Mouse (Mus musculus): Measurements from ENCODE around the gene Pced1b. TPM values are rescaled to one million over a fixed set of nuclear protein-coding genes. Genes with fewer than 3 reads are reported as not detected.

Gene Pced1b
- polyA plus RNA-seq, 1 experiment from 2014 or later: 2.2 TPM

- Histone ChIP-seq H3K36me3 (no peaks in the 10 kb centered on the region), H3K9ac (no peak overlapping the region), H3K4me3 (replicated peaks) (no peak overlapping the region), H3K4me2 (replicated peaks) (no peak overlapping the region), H3K9me3 (replicated peaks) (no peaks in the 10 kb centered on the region), H3K4me1 (no peaks in the 10 kb centered on the region; the same call in 1 of the 2 replicates), H3K27me3 (no peaks in the 10 kb centered on the region), H3K27ac (replicated peaks) (no peak overlapping the region)
- no peak for ATAC-seq (ENCODE audit: insufficient number of reproducible peaks, low FRiP score, low TSS enrichment, low read depth)
- 77% methylated on average over 17 of the region's 17 CpGs for WGBS
Measured at GRCm38 (mm10) chr15:97258483-97259230, 11.8 kb downstream of the Pced1b start.

- WGBS: 87% methylated on average over 8 of the region's 8 CpGs
- Histone ChIP-seq H3K9ac (no peak overlapping the region), H3K9me3 (replicated peaks) (no peaks in the 10 kb centered on the region), H3K27ac (replicated peaks) (no peak overlapping the region), H3K4me3 (replicated peaks) (no peak overlapping the region), H3K36me3 (no peaks in the 10 kb centered on the region), H3K4me2 (replicated peaks) (no peak overlapping the region), H3K4me1 (no peaks in the 10 kb centered on the region; the same call in 1 of the 2 replicates), H3K27me3 (no peaks in the 10 kb centered on the region)
- ATAC-seq (ENCODE audit: insufficient number of reproducible peaks, low FRiP score, low TSS enrichment, low read depth): no peak
Measured at GRCm38 (mm10) chr15:97259300-97259699, 12.4 kb downstream of the Pced1b start.

GRCm38 (mm10) chr15:97259968-97260597 lies 13.2 kb downstream of the Pced1b start:
- Histone ChIP-seq H3K27me3 (no peaks in the 10 kb centered on the region), H3K36me3 (no peaks in the 10 kb centered on the region), H3K4me2 (replicated peaks) (no peak overlapping the region), H3K4me1 (no peaks in the 10 kb centered on the region; the same call in 1 of the 2 replicates), H3K9ac (no peak overlapping the region), H3K4me3 (replicated peaks) (no peak overlapping the region), H3K9me3 (replicated peaks) (no peaks in the 10 kb centered on the region), H3K27ac (replicated peaks) (no peak overlapping the region)
- ATAC-seq (ENCODE audit: insufficient number of reproducible peaks, low FRiP score, low TSS enrichment, low read depth): no peak
- 71% methylated on average over 11 of the region's 11 CpGs for WGBS

GRCm38 (mm10) chr15:97262251-97262650 lies 15.3 kb downstream of the Pced1b start:
- Histone ChIP-seq H3K27me3 (no peaks in the 10 kb centered on the region), H3K4me2 (replicated peaks) (no peak overlapping the region), H3K9me3 (replicated peaks) (no peaks in the 10 kb centered on the region), H3K4me1 (no peaks in the 10 kb centered on the region; the same call in 1 of the 2 replicates), H3K4me3 (replicated peaks) (no peak overlapping the region), H3K27ac (replicated peaks) (no peak overlapping the region), H3K36me3 (no peaks in the 10 kb centered on the region), H3K9ac (no peak overlapping the region)
- WGBS: 72% methylated on average over 9 of the region's 9 CpGs
- ATAC-seq (ENCODE audit: insufficient number of reproducible peaks, low FRiP score, low TSS enrichment, low read depth): no peak

DNA sequence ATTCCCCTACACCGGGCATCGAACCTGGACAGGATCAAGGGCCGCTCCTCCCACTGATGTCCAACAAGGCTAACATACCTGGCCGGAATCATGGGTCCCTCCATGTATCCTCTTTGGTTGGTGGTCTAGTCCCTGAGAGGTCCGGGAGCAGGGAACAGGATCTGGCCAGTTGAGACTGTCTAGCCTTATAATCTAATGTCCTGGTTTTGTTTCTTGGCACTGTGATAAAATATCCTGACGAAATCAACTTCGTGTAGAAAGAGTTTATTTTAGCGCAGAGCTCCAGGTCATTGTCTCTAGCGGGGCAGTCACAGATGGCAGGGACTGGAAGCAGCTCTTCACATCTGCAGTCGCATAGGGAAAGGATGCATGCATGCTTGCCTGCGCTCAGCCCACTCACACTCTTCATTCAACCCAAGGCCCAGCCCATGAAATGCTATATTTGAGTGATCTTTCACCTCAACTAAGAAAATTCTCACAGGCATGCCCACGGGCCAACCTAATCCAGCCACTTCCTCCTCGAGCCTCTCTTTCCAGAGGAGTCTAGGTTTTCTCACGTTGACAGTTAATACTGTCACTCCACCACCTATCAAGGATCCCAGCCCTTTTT lies 19.4 kb downstream of the Pced1b start:
- no peaks in the 10 kb centered on the region for H3K4me1 ChIP-seq
- H3K36me3 ChIP-seq: no peaks in the 10 kb centered on the region
- no peak overlapping the region for H3K4me2 ChIP-seq (replicated peaks)
- H3K4me3 ChIP-seq (replicated peaks): no peak overlapping the region
- 79% methylated on average over 14 of the region's 14 CpGs for WGBS
- no peak overlapping the region for H3K9ac ChIP-seq
- no peaks in the 10 kb centered on the region for H3K9me3 ChIP-seq (replicated peaks)
- no peaks in the 10 kb centered on the region for H3K27me3 ChIP-seq
- ATAC-seq (ENCODE audit: insufficient number of reproducible peaks, low FRiP score, low TSS enrichment, low read depth): no peak
- H3K27ac ChIP-seq (replicated peaks): no peak overlapping the region

DNA sequence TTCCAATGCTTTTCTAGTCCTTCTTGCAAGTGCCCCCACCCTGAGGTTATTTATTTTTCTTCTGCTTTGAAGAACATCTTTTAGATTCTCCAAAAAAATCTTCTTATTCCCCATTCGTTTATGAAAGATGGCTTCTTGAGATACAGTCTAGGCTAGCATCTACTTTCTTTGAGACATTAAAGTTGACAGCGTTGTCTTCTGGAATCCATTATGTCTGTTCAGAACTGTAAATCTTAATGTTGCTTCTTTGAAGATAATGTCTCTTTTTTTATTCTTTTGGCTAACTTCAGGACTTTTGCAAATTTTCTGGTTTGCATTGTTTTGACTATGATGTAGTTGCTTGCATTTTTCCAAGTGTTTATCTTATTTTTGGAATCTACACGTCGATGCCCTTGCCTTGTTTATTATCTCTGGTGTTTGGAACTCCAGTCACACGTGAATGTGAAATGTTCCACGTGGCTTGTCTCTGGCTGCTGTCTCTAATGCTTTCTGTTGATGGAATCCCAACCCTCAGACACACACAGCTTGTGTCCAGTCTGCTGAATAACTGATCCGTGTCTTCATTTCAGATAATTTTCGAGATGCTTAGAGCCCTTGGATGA lies 20.3 kb downstream of the Pced1b start:
- Histone ChIP-seq H3K4me1 (no peaks in the 10 kb centered on the region), H3K4me3 (replicated peaks) (no peak overlapping the region), H3K27me3 (no peaks in the 10 kb centered on the region), H3K4me2 (replicated peaks) (no peak overlapping the region), H3K36me3 (no peaks in the 10 kb centered on the region), H3K9ac (no peak overlapping the region), H3K27ac (replicated peaks) (no peak overlapping the region), H3K9me3 (replicated peaks) (no peaks in the 10 kb centered on the region)
- WGBS: 54% methylated on average over 8 of the region's 8 CpGs
- ATAC-seq (ENCODE audit: insufficient number of reproducible peaks, low FRiP score, low TSS enrichment, low read depth): no peak

DNA sequence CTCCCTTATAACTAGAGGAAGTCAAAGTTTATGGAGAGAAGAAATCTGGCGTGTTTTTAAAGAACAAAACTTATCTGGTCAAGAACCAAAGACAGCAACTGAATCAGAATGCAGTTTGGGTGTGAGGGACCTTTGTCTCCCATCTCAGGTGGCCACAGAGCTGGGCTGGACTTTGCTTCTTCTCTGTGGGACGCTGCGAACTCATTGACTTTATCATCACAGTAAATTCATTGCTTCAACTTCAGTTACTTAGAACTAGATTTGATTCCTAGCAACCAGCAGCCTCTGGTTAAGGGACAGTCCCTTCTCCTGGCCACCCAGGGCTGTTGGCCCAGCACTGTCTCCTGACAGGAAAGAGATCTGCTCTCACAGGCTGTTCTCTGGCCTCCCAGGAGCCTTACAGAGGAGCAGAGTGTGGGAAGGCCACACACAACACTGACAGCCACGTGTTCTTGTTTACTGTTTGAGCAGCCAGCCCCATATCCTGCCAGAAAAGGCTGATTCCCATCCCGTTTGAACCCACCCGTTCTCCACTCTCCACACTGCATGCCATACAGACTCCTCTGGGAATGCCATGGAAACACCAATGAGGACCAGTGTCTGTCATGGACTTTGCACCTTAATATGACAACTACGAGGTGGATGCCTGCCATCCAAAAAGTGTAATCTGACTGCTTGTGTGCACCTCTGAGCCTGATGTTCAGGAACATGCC lies 25.2 kb downstream of the Pced1b start:
- Histone ChIP-seq H3K27me3 (no peaks in the 10 kb centered on the region), H3K9ac (no peak overlapping the region), H3K4me3 (replicated peaks) (no peak overlapping the region), H3K27ac (replicated peaks) (no peak overlapping the region), H3K9me3 (replicated peaks) (no peaks in the 10 kb centered on the region), H3K4me2 (replicated peaks) (no peak overlapping the region), H3K36me3 (no peaks in the 10 kb centered on the region), H3K4me1 (no peaks in the 10 kb centered on the region)
- 44% methylated on average over 7 of the region's 7 CpGs for WGBS
- no peak for ATAC-seq (ENCODE audit: insufficient number of reproducible peaks, low FRiP score, low TSS enrichment, low read depth)

GRCm38 (mm10) chr15:97272831-97273230 lies 25.9 kb downstream of the Pced1b start:
- no peaks in the 10 kb centered on the region for H3K27me3 ChIP-seq
- no peaks in the 10 kb centered on the region for H3K36me3 ChIP-seq
- no peak overlapping the region for H3K9ac ChIP-seq
- no peak overlapping the region for H3K4me2 ChIP-seq (replicated peaks)
- no peaks in the 10 kb centered on the region for H3K9me3 ChIP-seq (replicated peaks)
- ATAC-seq (ENCODE audit: insufficient number of reproducible peaks, low FRiP score, low TSS enrichment, low read depth): no peak
- H3K4me1 ChIP-seq: no peaks in the 10 kb centered on the region
- WGBS: 76% methylated on average over 3 of the region's 3 CpGs
- no peak overlapping the region for H3K4me3 ChIP-seq (replicated peaks)
- H3K27ac ChIP-seq (replicated peaks): no peak overlapping the region

DNA sequence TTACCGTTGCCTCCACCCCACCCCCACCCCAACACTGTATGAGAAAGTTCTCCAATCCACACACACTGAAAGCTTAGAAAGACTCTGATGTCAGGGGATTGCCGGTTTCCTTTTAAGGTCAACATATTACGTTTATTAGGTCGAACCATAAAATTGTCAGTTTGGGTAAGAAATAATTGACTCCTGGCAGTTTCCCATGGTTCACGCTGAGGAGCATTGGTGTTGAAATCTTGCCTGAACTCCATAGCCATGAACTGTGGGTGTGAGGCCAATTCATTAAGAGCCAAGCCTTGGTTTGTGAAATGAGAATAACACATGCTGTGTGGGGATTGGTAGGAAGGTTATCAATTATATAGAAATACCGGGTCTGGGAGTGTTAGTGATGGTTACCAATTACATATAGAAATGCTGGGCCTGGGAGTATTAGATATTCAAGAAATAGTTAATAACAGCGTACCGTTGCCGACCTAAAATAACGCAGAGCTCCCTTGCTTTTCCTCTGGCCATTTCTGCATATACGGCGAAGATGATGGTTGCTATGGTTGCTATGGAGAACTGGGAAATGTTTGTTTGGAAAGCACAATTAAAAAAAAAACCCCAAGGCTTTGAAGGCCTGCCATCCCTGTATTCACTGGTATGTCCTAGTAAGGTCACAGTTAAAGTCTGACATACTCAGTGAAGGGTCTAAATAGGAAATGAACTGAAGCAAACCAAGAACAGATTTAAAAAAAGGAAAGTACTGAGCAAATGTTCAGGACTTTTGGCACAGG lies 28.9 kb downstream of the Pced1b start:
- no peaks in the 10 kb centered on the region for H3K9me3 ChIP-seq (replicated peaks)
- no peaks in the 10 kb centered on the region for H3K36me3 ChIP-seq
- H3K27ac ChIP-seq (replicated peaks): no peak overlapping the region
- ATAC-seq (ENCODE audit: insufficient number of reproducible peaks, low FRiP score, low TSS enrichment, low read depth): no peak
- H3K4me2 ChIP-seq (replicated peaks): no peak overlapping the region
- H3K4me1 ChIP-seq: no peaks in the 10 kb centered on the region
- 85% methylated on average over 12 of the region's 12 CpGs for WGBS
- no peaks in the 10 kb centered on the region for H3K27me3 ChIP-seq
- H3K9ac ChIP-seq: no peak overlapping the region
- no peak overlapping the region for H3K4me3 ChIP-seq (replicated peaks)

DNA sequence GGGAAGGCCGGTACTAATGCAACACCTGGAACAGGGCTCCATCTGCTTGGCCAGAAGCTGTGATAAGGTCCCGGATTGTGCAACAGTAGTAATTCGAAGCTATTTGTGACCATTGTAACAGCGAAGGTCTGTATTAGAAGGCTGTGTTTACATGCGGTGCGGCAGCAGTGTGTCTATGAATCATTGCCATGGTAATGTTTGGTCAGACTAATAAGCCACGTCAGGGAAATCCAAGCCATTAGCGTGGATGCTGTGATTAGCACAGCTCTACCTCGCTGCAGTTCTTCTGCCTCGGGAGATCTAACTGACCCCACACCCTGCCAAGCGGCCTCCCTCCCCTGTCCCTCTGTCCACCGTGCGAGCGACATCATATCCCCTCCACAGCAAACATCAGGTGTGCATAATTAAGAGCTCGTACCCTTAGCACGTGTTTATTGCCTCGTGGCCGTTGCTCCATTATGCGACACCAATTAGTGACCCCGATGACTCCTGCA lies 29.8 kb downstream of the Pced1b start:
- Histone ChIP-seq H3K9me3 (replicated peaks) (no peaks in the 10 kb centered on the region), H3K27me3 (no peaks in the 10 kb centered on the region), H3K4me1 (no peaks in the 10 kb centered on the region), H3K4me3 (replicated peaks) (no peak overlapping the region), H3K27ac (replicated peaks) (no peak overlapping the region), H3K36me3 (no peaks in the 10 kb centered on the region), H3K4me2 (replicated peaks) (no peak overlapping the region), H3K9ac (no peak overlapping the region)
- WGBS: 45% methylated on average over 20 of the region's 20 CpGs
- ATAC-seq (ENCODE audit: insufficient number of reproducible peaks, low FRiP score, low TSS enrichment, low read depth): no peak; the same call in 1 of the 2 replicates
